Mouse (Mus musculus) left cerebral cortex, adult 8-10 months (tissue): ENCODE results near the gene Obscn. TPM values are rescaled to one million over a fixed set of nuclear protein-coding genes. Genes with fewer than 3 reads are reported as not detected.

Source experiments
- DNase-seq, 2 experiments: peaks; one replicate each; pipeline ENCODE4 v3.0.0; 2022; ENCODE audit warnings: low spot score in 2 of 2
- total RNA-seq, 4 experiments: library from RNA; stranded (reverse); gene quantifications; 2 replicates each; pipeline ENCODE4 v1.2.4; 2022

Obscn gene
- total RNA-seq, 4 experiments from 2014 or later: 5.3 to 5.8 (median 5.7) TPM

GRCm38 (mm10) chr11:59142962-59143361 lies 6.8 kb upstream of the Obscn start:
- DNase-seq: no peak

DNA sequence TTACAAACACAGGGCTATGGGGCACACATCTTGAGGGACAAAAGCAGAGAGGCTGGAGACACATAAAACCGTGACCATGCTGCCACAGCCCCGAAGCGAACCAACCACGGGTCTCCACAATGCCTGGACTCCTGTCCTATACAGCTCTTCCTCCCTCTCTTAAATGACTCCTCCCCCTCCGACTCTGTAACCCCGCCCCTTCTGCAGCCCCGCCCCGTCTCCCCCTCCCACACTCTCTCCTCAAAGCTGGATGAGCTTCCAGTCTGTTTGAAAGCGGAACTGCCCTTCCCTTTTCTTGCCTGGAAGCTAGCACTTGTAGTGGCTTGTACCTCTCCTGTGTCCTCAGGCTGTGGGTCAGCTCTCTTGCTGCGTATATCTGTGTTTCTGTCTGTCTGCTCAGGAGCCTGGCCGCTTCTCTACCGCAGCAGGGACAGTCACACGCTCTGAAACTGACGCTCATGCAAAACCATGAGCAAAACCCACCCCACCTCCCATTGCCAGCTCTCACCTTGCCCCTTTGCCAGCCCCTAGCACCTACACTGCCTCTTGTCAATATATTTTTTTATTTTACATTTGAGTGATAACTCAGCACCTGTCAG lies 5.7 kb upstream of the Obscn start:
- DNase-seq: no peak

- DNase-seq: no peak
Observed at GRCm38 (mm10) chr11:59138537-59139486, 2.6 kb upstream of the Obscn start.

GRCm38 (mm10) chr11:59136994-59137706 lies 948 bp upstream of the Obscn start:
- DNase-seq: no peak

GRCm38 (mm10) chr11:59135051-59135820 lies 966 bp downstream of the Obscn start:
- DNase-seq: no peak

DNA sequence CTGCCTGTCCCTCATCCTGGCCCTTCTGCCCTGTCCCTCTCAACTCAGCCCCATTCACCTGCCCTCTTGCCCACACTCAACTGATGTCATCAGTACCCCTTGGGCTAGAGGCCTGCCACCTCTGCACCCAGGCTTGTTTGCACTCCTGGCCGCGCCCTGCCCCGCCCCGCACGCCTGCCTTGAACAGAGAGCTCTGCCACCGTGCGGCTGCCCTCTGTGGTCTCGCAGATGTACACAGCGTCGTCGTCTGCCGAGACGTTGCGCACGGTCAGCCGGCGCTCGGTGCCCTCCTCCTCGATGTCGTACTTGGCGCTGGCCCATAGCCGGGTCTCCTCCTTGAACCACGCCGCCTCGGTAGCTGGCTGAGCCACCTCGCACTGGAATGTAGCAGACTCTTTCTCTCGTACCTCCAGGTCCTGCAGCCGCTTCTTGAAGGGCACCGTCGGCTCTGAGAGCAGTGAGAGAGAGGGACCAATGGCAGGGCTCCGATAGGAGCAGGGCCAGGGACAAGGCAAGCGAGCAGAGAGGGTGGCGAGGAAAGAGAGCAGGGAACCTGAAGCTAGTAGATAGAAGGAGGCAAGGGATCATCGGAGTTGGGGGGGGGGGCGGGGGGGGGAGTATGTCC lies 1.7 kb downstream of the Obscn start:
- no peak for DNase-seq

DNA sequence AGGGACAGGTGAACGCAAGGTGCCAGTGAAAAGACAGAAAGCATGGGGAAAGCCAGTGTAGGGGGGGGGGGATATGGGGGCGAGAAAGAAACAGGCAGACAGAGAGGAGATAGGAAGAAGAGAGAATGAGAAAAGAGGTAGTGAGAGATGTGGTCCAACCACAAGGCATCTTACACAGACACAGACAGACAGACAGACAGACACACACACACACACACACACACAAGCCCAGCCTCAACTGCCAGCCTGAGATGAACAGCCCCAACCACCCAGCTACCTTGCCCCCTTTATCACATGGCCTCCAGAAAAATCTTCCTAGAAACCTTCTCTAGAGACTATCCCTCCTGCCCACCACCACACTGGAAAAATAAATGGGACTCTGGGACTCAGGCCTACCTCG lies 4.1 kb downstream of the Obscn start:
- DNase-seq: no peak

- DNase-seq: no peak
Observed at GRCm38 (mm10) chr11:59131348-59131919, 4.8 kb downstream of the Obscn start.

GRCm38 (mm10) chr11:59130782-59131181 lies 5.4 kb downstream of the Obscn start:
- no peak for DNase-seq

- DNase-seq: no peak
Observed at GRCm38 (mm10) chr11:59105945-59106344, 30.3 kb downstream of the Obscn start.

- DNase-seq: no peak
Observed at GRCm38 (mm10) chr11:59102324-59102723, 33.9 kb downstream of the Obscn start.

- DNase-seq: no peak
Observed at GRCm38 (mm10) chr11:59098339-59098738, 37.9 kb downstream of the Obscn start.

- no peak for DNase-seq
Observed at GRCm38 (mm10) chr11:59097770-59098169, 38.4 kb downstream of the Obscn start.

DNA sequence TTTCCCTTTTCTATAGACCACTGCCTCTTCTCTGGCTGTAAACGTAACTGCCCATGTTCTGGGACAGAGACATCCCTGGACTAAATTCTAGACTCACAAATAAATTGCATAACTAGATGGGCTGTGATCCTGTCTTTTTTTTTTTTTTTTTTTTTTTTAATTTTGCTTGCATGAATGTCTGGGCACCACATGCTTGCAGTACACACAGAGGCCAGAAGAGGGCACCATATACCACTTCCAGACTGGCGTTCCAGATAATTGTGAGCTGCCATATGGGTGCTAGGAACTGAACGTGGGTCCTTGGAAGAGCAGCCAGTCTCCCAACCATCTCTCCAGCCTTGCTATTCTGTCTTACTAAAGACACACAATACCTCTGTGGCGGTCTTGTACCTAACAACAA lies 42.0 kb downstream of the Obscn start:
- DNase-seq: no peak

DNA sequence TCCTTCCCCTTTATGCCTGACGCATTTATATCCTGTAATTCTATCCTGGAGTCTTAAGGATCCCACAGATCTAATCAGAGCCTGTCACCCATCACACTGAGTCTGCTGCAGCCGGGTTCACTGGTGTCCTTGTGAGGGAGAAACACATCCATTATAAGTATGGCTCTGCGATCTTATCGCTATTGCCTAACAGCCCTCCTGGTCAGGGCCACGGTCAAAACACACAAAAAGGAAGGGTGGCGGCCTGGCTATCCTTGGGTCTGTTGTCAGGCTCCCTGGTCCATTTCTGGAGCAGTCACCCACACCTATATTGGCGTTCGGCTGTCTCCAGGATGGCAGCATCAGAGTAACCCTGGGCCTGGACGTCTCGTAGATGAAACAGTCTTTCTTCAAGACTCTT lies 48.6 kb downstream of the Obscn start:
- DNase-seq: no peak

DNA sequence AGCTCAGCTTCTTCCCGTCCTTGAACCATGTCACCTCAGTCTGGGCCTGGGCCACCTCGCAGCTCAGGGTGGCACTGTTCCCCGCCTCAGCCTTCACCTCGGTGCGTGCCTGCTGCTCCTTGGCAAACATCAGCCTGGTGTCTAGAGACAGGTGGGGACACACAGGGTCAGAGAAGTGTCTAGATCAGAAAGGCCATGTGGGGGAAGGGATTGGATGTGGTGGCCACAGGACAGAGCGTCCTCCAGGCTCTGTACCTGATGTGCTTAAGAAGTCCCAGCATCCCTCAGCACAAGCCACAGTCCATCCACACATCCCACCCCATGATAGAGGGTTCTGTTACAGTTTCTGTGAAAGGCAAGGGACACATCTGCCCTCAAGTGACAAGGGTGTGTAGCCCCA lies 51.0 kb downstream of the Obscn start:
- DNase-seq: no peak

DNA sequence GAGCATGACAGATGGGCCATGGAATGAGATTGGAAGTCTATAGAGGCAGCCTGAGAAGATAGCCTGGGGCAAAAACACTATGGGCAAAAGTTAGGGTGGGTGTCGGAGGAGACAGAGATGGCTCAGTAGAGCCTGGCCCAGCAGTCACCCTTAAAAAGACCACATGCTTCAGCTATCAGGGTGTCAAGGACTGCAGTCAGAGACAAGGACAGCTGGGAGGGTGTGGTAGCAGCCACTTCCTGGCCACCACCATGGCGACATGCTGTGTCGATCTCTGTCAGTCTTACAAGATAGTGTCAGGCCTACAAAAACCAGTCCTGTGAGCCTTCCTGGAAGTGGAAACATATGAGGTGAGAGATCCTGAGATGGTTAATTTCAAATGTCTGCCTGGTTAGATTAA lies 53.1 kb downstream of the Obscn start:
- no peak for DNase-seq

- DNase-seq: no peak
Observed at GRCm38 (mm10) chr11:59078311-59078710, 57.9 kb downstream of the Obscn start.

DNA sequence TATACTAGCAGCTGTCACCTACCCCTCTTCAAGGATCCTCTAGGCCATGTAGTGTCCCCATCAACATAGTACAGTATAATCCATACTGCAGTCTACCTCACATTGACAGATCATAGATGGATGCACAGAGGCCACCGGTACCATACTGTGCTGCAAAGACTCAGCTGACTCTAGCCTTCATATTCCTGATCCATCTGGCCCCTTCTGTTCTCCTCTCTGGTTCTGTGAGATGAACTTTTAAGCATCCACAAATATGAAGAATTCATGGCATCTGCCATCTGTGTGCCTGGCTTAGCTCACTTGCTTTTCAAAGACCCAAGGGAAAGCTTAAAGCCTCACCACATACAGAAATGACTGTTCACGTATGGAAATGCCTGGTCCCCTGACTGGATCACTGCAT lies 65.9 kb downstream of the Obscn start:
- no peak for DNase-seq

GRCm38 (mm10) chr11:59068922-59069321 lies 67.3 kb downstream of the Obscn start:
- DNase-seq: no peak

DNA sequence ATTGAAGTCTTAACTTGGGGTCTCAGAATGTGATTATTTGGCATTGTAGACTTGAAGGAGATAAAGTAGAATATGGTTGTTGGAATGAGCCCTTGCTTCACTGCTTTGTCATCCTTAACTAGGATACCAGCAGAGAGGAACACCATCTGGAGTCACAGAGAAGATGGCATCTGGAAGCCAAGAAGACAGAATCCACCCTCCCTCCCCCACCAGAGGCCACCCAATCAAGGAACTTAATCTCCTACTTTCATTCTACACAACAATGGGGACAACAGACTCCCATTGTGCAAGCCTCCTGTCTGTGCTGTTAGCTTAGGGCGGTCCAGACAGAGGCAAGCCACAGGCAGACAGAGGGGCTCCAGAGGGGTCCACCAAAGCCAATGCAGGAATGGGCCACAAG lies 67.8 kb downstream of the Obscn start:
- no peak for DNase-seq
